Mouse (Mus musculus) left cerebral cortex, adult 8-10 months (tissue): Measurements from ENCODE around the gene Atrnl1. TPM values are rescaled to one million over a fixed set of nuclear protein-coding genes. Genes with fewer than 3 reads are reported as not detected.
"Not testable (repeated sequence)": the region's sequence is repeated elsewhere in the genome, so short reads cannot be mapped to it uniquely, and the experiment has no call there.

Experiments used
- DNase-seq, 2 experiments: peaks; one replicate each; pipeline ENCODE4 v3.0.0; 2022; ENCODE audit warnings: low spot score in 2 of 2
- total RNA-seq, 4 experiments: library from RNA; stranded (reverse); gene quantifications; 2 replicates each; pipeline ENCODE4 v1.2.4; 2022

The Atrnl1 gene
- total RNA-seq, 4 experiments from 2014 or later, result 89.3 to 99.2 (median 94.1) TPM

DNA sequence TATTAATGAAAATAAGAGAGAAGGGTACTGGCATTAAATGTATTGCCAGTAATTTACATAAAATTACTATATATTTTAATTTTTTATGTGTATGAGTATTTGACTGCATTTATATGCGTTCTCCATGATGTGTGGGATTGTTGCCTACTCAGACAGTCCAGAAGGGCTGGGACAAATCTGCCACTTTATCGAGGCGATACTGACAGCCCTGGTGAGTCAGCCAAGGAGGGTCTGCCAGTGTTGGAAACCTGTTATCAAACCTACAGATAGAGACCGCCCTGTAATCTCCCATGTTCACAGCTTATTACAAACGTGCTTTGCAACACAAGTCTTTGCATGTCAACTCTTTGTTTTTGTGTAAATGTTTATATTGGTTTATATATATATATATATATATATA, 347.9 kb downstream of the Atrnl1 start:
- DNase-seq, result no peak

- no peak for DNase-seq
Observed at GRCm38 (mm10) chr19:57961321-57961720, 350.5 kb downstream of the Atrnl1 start.

DNA sequence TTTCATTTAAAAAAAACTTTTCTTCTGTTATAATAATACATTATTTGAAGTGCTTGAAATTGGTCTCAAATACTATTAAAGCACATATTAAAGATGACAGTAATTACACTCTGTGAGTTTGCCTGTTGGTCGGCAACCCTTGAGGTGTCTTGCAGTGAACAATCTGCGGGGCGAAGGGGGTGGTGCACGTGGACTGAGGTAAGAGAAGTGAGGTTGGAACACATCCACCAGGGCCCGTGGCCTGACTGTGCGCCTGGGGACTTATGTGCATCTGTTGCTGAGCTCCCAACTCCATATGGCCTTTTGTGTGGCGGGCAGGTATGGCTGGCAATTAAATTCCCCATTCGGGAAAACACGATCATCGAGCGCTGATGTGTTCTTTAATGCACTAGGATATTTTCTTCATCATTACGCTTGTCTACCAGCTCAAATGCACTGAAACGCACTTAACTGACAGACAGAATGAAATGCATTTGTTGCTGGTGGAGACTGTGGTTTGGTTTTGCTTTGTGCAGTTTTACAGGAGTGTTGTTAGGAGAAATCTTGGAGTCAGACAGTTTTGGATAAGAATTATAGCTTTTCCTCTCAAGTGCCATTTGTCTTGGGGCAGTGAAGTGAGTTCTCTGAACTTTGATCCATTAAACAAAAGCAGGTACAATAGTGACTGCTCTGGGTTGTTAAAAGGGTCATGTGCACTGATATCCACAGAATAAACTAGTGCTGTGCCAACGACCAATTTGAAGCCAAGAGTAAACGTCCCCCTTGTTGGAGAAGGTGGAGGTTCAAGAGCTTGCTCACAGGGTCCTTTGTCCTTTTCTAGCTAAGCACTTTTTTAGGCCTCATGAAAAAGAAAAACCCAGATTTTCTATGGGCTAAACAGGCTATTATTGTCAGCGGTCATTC, 351.2 kb downstream of the Atrnl1 start:
- DNase-seq, result no peak

- DNase-seq, result no peak
Observed at GRCm38 (mm10) chr19:57963874-57964273, 353.0 kb downstream of the Atrnl1 start.

DNA sequence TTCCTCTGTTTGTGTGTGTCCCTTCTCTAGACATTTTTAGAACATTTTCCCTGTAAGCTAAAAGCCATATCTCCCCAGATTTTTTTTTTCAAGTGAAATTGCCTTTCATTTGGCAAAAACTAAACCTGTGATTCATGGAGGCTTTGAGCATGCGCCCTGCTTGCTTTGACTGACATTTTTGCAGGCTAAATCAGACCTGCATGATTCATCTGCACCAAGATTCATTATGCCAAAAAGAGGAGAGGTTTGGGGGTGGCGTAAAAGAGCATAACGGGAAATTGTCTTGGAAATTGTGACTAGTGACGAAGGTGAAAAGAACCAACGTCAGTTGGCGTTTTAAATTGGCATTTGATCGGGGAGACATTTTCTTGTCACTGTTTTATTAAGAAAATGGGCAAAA, 358.9 kb downstream of the Atrnl1 start:
- peak in 1 of 2 experiments; percentile 65 for DNase-seq

DNA sequence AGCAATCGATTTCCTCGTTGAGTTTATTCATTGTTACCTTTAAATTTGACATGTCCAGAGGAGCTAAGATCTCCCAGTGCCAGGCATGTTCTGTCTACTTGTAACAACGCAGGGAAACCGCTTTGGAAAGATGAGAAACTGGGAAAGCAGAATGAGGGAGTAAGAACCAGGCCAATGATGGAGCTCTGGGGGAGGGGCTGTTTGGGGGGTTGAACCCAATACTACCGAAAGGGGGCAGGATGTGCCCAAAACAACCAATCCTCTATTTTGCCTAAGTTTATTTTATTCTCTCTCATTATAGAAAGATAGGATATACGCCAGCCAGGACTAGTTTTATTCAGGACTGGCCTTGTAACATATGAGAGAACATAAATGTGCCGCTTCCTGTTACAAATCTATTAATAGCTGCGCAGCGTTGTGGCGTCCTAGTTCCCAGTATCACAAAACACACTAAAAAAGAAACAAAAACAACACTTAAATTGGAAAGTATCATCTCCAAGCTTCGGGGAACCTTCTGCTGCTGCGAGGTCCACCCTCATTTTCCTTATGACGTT, 359.6 kb downstream of the Atrnl1 start:
- DNase-seq, result no peak

GRCm38 (mm10) chr19:57975201-57975600, 364.4 kb downstream of the Atrnl1 start:
- DNase-seq, result no peak

DNA sequence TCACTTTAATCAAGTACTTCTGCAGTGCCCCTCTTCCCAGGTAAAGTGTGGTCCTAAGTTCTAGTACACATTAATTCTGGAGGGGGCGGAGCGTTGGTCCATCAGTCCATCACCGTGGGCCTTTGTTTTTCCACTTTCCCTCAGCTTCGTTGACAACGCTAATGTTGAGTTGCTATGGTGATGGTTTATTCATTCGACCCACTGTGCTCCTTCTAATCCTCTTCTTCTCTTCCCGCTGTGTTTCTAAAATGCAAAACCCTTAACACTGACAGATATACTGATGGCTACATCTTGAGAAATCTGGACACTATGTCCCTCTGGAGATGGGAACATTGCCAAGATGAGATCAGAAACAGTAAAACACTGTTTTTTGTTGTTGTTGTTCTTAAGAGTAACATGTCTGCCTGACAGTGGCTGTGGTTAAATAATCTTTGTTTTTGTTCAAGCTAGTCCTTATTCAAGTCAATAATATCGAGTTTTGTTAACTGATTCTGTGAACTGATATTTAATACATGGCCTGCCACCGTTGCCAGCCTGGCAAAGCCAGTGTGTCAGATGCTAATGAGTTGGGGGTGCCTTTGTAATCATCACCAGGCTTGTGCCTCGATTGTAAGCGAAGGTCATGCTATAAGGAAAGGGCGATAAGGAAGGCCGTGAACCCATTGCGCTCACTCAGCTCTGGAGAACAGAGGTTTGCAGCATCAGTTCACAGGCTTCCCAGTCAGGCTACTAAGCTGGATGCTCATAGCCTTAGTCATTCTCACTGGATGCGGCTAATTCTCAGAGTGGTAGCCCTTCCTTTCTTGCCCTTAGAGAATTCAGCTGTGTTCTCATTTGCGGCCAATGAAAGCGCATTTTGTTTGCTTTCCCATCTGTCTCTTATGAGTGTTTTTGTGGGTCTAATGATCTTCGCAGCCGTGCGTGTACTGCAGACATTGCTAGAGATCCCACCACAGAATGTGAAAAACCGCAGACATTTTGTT, 375.4 kb downstream of the Atrnl1 start:
- DNase-seq, result no peak

DNA sequence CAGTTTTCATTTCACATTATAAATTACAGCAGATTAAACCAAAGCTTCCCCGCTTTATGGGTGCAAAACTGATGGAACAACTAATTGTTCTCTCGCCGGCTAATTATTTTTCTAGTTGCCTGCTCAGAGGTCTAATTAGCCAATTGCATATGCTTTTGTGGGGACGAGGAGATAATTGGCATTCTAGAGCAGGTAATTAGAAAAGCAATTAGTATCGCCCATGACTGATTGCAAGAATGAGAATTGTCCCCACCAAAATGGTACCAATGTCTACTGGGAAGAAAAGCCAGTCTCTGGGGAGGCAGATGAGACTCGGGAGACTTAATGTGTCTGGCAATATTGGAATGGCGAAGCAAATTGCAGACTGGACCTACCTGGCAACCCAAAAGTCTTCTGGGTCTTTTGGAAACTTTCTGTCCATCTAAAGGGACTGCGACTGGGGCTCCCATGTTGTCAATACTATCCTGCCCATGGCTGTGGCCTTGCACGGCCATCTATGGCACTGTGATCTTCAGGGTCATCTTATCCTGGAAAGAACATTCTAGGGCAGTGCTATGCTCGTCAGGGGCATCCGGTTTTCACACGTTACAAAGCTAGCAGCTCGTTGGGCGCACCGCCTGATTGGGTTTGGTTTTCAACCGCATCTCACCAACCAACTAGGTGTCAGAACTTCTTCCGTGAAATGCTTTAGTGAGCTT, 377.0 kb downstream of the Atrnl1 start:
- DNase-seq, result no peak

DNA sequence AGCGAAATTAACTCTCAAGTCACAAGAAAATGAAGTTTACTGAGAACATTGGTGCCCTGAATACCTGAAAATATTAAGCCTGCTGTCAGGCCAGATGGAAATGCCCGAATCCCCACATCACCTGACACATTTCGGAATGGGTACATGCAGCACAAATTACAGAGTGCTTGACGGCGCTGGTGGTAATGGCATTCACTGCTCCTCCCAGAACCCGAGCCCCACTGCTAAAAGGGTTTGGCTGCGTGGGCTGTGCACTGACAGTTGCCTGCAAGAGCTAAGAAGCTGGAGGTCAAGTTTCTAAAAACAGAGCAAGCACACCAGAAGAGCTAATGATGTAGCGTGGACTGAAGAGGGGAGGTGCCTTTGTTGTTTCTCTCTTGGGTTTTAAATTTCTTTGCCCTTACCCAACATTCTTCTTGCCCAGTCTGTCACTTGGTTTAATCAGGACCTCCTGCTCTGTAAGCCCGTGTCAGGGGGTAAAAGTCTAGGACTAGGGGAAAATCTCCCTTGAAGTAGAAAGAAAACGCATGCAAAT, 377.8 kb downstream of the Atrnl1 start:
- DNase-seq, result no peak

GRCm38 (mm10) chr19:57991099-57991760, 380.4 kb downstream of the Atrnl1 start:
- no peak for DNase-seq

GRCm38 (mm10) chr19:57994174-57994833, 383.5 kb downstream of the Atrnl1 start:
- not testable (repeated sequence) for DNase-seq

DNA sequence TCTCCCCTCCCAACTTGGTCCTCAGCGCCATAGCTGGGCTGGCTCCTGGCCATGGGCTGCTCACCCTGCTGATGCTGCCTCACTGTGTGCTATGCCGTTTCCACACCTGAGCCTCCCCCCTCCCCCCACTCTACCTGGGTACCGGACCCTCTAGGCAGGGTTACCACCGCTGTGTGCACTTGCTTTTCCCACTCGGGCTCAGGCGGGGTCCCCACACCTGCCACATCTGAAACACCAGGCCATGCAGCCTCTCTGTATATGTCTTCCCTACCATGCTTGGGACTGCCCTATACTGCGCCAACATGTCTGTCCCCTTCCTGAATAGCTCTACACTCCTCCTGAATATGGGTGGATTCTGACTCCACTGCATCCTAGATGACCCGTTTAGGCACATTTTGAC, 384.2 kb downstream of the Atrnl1 start:
- DNase-seq, result no peak

DNA sequence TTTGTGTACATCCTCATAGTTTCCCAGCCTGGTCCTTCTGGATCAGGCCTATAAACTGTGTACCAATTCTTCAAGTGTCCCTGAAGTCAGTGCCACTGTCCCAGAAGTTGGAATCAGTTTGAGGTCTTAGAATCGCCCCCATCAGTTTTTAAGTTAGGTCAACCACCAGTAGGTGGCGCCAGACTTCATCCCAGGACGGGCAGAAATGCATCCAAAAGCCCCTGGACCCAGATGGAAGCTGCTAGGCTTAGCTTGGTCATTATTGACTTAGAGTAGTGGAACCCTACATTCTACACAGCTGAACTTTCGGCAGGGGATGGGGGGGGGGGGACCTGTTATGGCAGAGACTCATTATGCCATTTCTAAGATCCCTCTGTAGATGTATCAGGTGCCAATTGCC, 387.1 kb downstream of the Atrnl1 start:
- no peak for DNase-seq

GRCm38 (mm10) chr19:58011636-58012035, 400.8 kb downstream of the Atrnl1 start:
- no peak for DNase-seq

DNA sequence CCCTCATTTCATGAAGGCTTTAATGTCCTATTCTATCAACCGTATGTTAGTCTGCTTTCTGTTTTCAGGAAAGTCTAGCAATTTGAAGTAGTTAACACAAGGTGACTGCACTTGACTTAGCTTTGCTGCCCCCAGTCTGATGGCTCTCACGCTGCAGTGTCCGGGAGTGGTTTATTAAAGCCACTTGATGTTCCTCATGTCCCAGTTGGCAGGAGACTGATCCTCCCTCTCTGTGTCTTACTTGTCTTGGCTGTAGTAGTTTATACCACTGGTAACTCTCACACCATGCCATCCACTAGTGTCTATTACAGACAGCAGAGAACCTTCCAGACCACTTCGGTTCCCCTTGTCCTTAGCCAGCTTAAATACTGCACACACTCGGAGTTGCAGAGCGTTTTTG, 404.9 kb downstream of the Atrnl1 start:
- no peak for DNase-seq

DNA sequence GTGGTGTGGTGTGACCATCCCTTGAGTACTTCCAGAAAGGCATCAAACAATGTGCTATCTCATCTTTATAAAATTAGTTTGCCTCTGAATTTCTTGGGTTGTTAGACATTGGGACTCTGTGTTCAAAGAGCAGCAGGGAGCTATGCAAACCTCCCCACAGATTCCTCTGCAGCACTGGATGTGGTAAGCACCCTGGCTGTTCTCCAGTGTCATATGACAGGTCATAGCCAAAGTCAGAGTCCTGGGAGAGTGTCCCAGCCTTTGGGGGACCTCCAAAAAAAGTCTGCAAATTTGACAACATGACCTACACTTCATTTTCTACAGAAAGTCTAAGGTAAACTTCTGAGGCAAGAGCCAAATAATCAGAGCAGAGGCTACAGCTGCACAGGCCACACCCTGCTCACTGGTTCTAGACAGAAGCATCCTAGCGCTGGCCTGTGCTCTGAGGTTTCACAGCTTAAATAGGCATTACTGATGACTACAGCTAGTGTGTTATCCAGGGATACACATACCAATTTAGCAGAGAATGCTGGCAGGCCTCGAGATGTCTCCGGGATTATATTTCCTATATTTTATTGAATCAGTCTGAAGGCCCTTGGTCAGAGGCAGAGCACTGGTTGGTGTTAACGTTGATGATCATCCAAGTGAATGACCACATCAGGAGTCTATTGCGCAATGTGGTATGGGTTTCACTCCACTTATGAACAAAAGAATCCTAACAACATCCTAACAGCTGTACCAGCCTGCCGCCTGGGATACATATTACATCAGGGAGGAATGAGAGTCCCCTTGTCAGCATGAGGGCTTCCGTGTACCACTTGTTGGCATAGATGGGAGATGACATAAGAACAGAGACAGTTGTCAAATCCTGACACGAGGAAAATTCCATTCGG, 406.0 kb downstream of the Atrnl1 start:
- no peak for DNase-seq

- no peak for DNase-seq
Observed at GRCm38 (mm10) chr19:58017468-58017867, 406.6 kb downstream of the Atrnl1 start.

GRCm38 (mm10) chr19:58018698-58019097, 407.9 kb downstream of the Atrnl1 start:
- DNase-seq, result no peak
